Mouse (Mus musculus): ENCODE results near the gene Ints11. TPM values are rescaled to one million over a fixed set of nuclear protein-coding genes. Genes with fewer than 3 reads are reported as not detected.

Gene Ints11
- polyA plus RNA-seq, 1 experiment from 2014 or later = 60.7 TPM

GRCm38 (mm10) chr4:155838187-155839153 is 30.9 kb upstream of the Ints11 start:
- Histone ChIP-seq H3K4me2 (peak overlapping the region; percentile 88), H3K4me1 (peaks cover 48% of the 10 kb centered on the region), H3K9ac (no peak overlapping the region), H3K27ac (peak overlapping the region; percentile 96), H3K9me3 (no peaks in the 10 kb centered on the region), H3K36me3 (0 out of 2 replicates have a peak, but pooled peaks cover 3% of the 10 kb centered on the region), H3K27me3 (replicated peaks) (no peaks in the 10 kb centered on the region), H3K4me3 (replicated peaks) (no peak overlapping the region)
- ATAC-seq (ENCODE audit: insufficient read depth, low FRiP score, low read depth) = no peak
- 43% methylated on average over 8 of the region's 8 CpGs for WGBS

DNA sequence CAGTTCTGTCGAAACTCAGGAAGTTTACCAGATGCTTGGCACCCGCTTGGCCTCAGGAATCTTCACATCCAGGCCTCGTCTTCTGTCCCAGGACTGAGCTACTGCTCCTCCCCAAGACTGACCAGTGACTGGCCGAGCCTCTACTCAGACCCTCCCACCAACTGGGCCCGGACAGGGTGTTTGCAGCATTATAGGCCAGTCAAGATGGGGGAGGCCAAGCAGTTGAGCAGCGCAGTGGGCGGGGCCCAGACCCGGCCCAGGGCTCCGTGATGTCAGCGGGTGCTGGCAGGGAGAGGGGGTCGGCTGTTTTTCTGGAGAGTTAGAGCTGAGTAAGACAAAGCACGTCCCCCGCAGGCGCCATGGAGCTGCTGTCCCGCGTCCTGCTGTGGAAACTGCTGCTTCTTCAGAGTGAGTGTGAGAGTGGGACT is 29.8 kb upstream of the Ints11 start, which contains the start of gene Mxra8:
Gene Mxra8 (plus strand): TSS at position 198 of the 428 bp plus-strand sequence.
- Histone ChIP-seq H3K27me3 (replicated peaks) (no peaks in the 10 kb centered on the region), H3K9me3 (no peaks in the 10 kb centered on the region), H3K9ac (peak within 1 kb of the TSS; percentile 42), H3K4me2 (peak within 1 kb of the TSS; percentile 88), H3K4me3 (replicated peaks) (peak within 1 kb of the TSS; percentile 54), H3K4me1 (peaks cover 40% of the 10 kb centered on the region), H3K27ac (peak within 1 kb of the TSS; percentile 96), H3K36me3 (0 out of 2 replicates have a peak, but pooled peaks cover 3% of the 10 kb centered on the region)
- WGBS = 4% methylated on average over 16 of the region's 16 CpGs
- peak; percentile 85 for ATAC-seq (ENCODE audit: insufficient read depth, low FRiP score, low read depth)

DNA sequence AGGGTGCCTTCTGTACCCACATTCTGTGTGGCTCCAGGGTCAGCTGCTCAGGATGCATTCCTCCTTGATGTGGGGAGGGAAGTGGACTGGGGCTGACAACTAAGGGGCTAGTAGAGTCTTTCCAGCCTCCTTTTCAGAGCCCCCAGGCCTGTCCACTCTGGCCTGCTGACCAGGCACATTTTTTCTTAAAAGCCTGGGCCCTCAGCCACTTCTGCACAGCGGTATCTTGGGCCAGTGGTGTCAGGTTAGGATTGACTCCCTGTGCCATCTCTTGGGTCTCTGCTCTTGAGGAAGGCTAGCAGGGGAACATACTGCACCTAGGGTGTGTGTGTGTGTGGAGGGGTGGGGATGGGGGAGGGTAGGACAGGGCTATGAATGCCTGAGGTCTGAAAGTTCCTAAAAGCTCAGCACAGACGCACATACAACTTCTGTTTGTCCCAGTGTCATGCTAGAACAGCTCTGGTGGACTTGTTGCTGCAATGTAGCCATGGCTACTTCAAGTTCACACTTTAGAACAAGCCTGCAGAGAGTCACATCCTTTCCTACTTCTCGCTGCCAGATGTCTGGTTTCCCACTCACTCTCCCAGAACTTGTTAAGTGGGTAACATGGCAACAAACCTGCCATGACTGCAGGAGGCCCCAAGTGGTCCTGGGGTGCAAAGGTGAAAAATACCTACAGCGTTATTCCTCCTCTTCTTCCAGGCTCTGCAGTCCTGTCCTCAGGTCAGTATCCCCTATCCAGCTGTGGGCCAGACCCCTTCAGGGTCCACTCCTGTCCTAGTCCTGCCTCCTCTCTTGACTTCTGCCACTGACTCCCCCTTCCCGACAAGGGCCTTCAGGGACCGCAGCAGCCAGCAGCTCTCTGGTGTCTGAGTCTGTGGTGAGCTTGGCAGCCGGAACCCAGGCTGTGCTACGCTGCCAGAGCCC is 29.0 kb upstream of the Ints11 start:
- Histone ChIP-seq H3K4me1 (peaks cover 40% of the 10 kb centered on the region), H3K27ac (peak overlapping the region; percentile 96), H3K27me3 (replicated peaks) (no peaks in the 10 kb centered on the region), H3K4me3 (replicated peaks) (peak overlapping the region; percentile 54), H3K4me2 (peak overlapping the region; percentile 88), H3K9ac (peak overlapping the region; percentile 42), H3K36me3 (0 out of 2 replicates have a peak, but pooled peaks cover 3% of the 10 kb centered on the region), H3K9me3 (no peaks in the 10 kb centered on the region)
- whole genome bisulfite sequencing = 9% methylated on average over 8 of the region's 8 CpGs
- no peak for ATAC-seq (ENCODE audit: insufficient read depth, low FRiP score, low read depth)

- Histone ChIP-seq H3K36me3 (0 out of 2 replicates have a peak, but pooled peaks cover 3% of the 10 kb centered on the region), H3K4me3 (replicated peaks) (peak overlapping the region; percentile 54), H3K4me2 (peak overlapping the region; percentile 88), H3K9me3 (no peaks in the 10 kb centered on the region), H3K27me3 (replicated peaks) (no peaks in the 10 kb centered on the region), H3K9ac (peak overlapping the region; percentile 42), H3K4me1 (peaks cover 40% of the 10 kb centered on the region), H3K27ac (peak overlapping the region; percentile 96; the same call in 1 of the 2 replicates)
- peak; percentile 68 for ATAC-seq (ENCODE audit: insufficient read depth, low FRiP score, low read depth)
- WGBS = under 1% methylated on average over 32 of the region's 32 CpGs
Measured at GRCm38 (mm10) chr4:155841003-155841454, 28.3 kb upstream of the Ints11 start.

- no peak for ATAC-seq (ENCODE audit: insufficient read depth, low FRiP score, low read depth)
- Histone ChIP-seq H3K36me3 (0 out of 2 replicates have a peak, but pooled peaks cover 3% of the 10 kb centered on the region), H3K9me3 (no peaks in the 10 kb centered on the region), H3K9ac (no peak overlapping the region), H3K4me2 (peak overlapping the region; percentile 88), H3K27me3 (replicated peaks) (no peaks in the 10 kb centered on the region), H3K4me3 (replicated peaks) (peak overlapping the region; percentile 54), H3K4me1 (peaks cover 45% of the 10 kb centered on the region), H3K27ac (no peak overlapping the region)
- WGBS = 42% methylated on average over 38 of the region's 38 CpGs
Measured at GRCm38 (mm10) chr4:155841651-155842270, 27.6 kb upstream of the Ints11 start.

DNA sequence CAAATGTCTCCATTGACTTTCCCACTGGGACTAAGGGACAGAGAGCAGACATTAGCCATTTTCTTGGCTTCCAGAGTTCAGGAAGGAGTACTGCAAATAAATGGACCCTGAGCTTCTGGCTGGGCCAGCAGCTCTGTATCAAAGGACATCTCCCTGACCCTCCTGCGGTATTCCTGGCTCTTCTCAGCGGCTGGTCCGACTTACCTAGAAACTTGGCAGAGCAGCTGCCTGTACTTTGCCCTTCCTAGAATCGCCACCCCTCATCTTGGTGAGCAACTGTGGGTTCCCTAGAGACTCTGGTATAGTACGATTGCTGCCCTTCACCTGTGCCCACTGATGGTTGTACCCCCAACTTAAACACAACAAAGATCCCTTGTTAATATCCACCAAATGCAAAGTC is 26.1 kb upstream of the Ints11 start:
- no peaks in the 10 kb centered on the region for H3K9me3 ChIP-seq
- 0 out of 2 replicates have a peak, but pooled peaks cover 3% of the 10 kb centered on the region for H3K36me3 ChIP-seq
- H3K4me1 ChIP-seq = peaks cover 41% of the 10 kb centered on the region
- ATAC-seq (ENCODE audit: insufficient read depth, low FRiP score, low read depth) = no peak
- H3K9ac ChIP-seq = no peak overlapping the region
- H3K27ac ChIP-seq = no peak overlapping the region
- WGBS = 95% methylated on average over 5 of the region's 5 CpGs
- no peak overlapping the region for H3K4me3 ChIP-seq (replicated peaks)
- H3K27me3 ChIP-seq (replicated peaks) = no peaks in the 10 kb centered on the region
- no peak overlapping the region for H3K4me2 ChIP-seq

- Histone ChIP-seq H3K4me1 (peaks cover 26% of the 10 kb centered on the region), H3K9me3 (no peaks in the 10 kb centered on the region), H3K27me3 (replicated peaks) (no peaks in the 10 kb centered on the region), H3K27ac (peak within 1 kb of the TSS; percentile 77), H3K36me3 (0 out of 2 replicates have a peak, but pooled peaks cover 3% of the 10 kb centered on the region), H3K4me3 (replicated peaks) (peak within 1 kb of the TSS; percentile 66), H3K4me2 (peak within 1 kb of the TSS; percentile 95), H3K9ac (peak within 1 kb of the TSS; percentile 86)
- 3% methylated on average over 56 of the region's 65 CpGs for WGBS
- peak; percentile 91 for ATAC-seq (ENCODE audit: insufficient read depth, low FRiP score, low read depth)
Measured at GRCm38 (mm10) chr4:155846871-155847578, 22.3 kb upstream of the Ints11 start, which contains the start of gene Dvl1. Dvl1 (plus strand) TSS chr4:155847402.

DNA sequence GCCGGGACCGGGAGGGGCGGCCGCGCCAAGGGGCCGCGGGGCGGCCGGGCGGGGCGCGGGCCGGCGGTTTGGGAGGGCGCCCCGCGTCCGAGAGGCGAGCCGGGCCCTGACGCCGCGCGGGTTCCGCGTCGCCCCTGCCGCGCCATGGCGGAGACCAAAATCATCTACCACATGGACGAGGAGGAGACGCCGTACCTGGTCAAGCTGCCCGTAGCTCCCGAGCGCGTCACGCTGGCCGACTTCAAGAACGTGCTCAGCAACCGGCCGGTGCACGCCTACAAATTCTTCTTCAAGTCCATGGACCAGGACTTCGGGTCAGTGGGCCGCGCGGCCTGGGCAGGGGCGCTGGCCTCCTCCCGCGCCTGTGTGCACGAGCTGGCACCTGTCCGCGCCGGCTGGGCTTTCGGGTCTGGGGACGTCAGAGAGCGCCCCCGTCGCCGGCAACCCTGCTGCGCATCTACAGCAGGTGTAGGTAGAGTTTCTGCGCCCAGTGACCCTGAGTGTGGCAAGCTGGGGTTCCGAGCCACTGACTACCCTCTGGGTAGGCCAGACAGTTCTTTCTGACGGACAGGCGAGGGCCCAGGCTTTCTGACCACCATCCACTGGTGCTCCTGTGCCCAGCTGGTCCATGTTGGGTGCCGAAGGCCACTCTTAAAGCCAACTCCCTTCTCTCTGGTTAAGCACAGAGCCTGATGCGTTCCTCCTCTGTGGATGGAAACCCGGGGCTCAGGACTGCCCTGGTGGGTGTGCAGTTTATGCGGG is 21.6 kb upstream of the Ints11 start:
- Histone ChIP-seq H3K27ac (peak overlapping the region; percentile 59; the same call in 1 of the 2 replicates), H3K9ac (peak overlapping the region; percentile 86), H3K4me3 (replicated peaks) (peak overlapping the region; percentile 66), H3K4me1 (peaks cover 26% of the 10 kb centered on the region), H3K27me3 (replicated peaks) (no peaks in the 10 kb centered on the region), H3K9me3 (no peaks in the 10 kb centered on the region), H3K4me2 (peak overlapping the region; percentile 95), H3K36me3 (no peaks in the 10 kb centered on the region)
- WGBS = under 1% methylated on average over 68 of the region's 69 CpGs
- ATAC-seq (ENCODE audit: insufficient read depth, low FRiP score, low read depth) = peak; percentile 23

DNA sequence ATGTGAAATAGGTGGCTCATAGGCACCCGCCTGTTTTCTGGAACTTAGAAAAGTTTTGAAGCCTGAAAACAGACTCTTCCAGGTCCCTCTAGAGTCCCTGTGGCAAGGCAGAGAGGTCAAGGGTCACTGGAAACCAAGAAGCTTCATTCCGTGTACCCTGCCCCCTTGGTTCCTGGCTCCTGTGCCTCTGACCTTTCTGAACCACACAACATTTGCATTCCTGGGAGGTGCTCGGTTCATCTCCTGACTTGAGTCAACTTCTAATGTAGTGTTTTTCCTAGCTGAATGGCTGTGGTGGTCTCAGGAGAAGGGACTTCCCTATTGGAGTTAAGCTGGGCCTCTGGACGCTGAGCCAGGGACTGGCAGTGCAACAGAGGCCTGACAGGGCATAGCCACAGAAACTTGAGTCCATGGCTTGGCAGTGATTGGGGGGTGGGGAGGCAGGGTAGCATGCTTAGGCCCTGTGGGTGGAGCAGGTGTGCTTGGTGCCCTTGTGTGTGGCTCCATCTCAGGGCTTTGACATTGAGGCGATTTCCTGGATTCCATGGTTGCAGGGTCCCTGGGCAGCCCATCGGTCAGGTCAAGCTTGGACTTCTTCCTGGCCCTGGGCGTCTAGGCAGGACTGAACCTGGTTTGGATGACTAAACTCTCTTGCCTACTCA is 20.8 kb upstream of the Ints11 start:
- Histone ChIP-seq H3K4me1 (peaks cover 26% of the 10 kb centered on the region), H3K36me3 (no peaks in the 10 kb centered on the region), H3K4me2 (peak overlapping the region; percentile 95), H3K9ac (peak overlapping the region; percentile 86; the same call in 1 of the 2 replicates), H3K27me3 (replicated peaks) (no peaks in the 10 kb centered on the region), H3K4me3 (replicated peaks) (peak overlapping the region; percentile 66), H3K9me3 (no peaks in the 10 kb centered on the region), H3K27ac (no peak overlapping the region)
- 65% methylated on average over 7 of the region's 7 CpGs for WGBS
- no peak for ATAC-seq (ENCODE audit: insufficient read depth, low FRiP score, low read depth)

Data from stomach, embryonic 15.5 days (tissue).